Mouse (Mus musculus): ENCODE results near the gene C1qtnf12. TPM values are rescaled to one million over a fixed set of nuclear protein-coding genes. Genes with fewer than 3 reads are reported as not detected.

The C1qtnf12 gene
- polyA plus RNA-seq, 1 experiment from 2014 or later: 16.6 TPM

DNA sequence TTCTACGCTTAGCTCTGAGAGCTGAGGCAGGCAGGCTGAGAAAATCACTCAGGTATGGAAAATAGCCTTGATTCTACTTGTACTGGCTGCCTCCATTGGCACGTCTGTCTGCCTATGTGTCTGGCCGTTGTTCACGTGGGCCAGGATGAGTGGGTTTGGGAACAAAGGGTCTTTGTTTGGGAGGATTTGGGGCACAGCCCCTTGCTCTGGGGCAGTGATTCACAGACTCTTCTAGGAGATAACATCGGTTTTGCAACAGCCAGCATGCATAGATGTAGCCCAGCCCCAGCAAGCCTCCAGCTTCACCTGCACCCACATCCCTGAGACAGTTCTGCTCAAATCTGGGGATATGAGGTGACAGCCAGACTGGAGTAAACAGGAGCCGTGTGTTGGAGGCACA is 10.5 kb downstream of the C1qtnf12 start:
- 67% methylated on average over 6 of the region's 6 CpGs for WGBS
- Histone ChIP-seq H3K27me3 (no peaks in the 10 kb centered on the region), H3K4me1 (replicated peaks) (no peaks in the 10 kb centered on the region), H3K9me3 (no peaks in the 10 kb centered on the region), H3K4me3 (no peak overlapping the region), H3K27ac (replicated peaks) (no peak overlapping the region), H3K9ac (no peak overlapping the region), H3K4me2 (no peak overlapping the region), H3K36me3 (no peaks in the 10 kb centered on the region)
- ATAC-seq (ENCODE audit: low FRiP score, low read depth): no peak

DNA sequence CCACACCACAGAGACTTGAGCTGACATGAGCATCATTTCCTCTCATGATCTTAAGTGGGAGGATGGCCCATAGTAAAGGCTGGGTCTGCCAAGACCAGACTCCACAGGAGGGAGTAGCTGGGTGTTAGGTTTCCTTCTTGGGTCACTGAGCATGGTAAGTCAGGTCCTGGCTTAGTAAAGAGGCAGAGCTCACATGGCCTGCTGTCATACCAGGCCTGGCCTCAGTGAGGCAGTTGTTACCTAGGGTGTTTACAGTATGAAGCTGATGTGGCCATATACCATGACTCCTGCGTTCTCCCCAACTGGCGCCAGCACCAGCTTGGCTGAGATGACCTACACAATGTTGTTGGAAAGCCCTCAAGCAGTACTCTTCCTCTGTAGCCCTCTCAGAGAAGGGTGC is 11.1 kb downstream of the C1qtnf12 start:
- Histone ChIP-seq H3K27me3 (no peaks in the 10 kb centered on the region), H3K4me3 (no peak overlapping the region), H3K9ac (no peak overlapping the region), H3K36me3 (no peaks in the 10 kb centered on the region), H3K4me1 (replicated peaks) (no peaks in the 10 kb centered on the region), H3K27ac (replicated peaks) (no peak overlapping the region), H3K9me3 (no peaks in the 10 kb centered on the region), H3K4me2 (no peak overlapping the region)
- no peak for ATAC-seq (ENCODE audit: low FRiP score, low read depth)
- 84% methylated on average over 2 of the region's 2 CpGs for WGBS

DNA sequence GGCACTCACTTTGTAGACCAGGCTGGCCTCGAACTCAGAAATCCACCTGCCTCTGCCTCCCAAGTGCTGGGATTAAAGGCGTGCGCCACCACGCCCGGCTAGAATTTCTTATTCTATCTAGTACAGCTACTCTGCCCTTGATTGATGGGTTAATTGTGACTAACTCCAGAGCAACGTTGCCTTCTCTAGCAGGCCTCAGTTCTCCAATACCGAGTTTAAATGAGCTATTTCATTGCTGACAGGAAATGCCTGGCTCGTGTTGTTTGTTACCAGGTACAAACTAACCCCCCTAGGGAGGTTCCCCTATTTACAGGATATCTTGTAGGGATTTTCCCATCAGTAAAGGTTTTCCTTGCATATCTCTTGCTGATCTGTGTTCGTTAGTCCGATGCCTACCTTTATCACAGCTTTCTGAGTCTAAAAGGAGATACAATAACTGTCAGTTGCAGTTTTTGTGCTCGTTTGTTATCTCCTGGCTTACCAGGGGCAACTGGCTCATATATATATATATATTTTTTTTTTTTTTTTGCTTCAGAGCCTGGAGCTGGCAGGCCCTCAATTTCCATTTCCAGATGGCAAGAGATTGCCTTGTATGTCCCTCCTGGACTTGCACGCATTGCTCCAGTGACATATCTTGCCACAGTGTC is 19.4 kb downstream of the C1qtnf12 start:
- H3K4me3 ChIP-seq: no peak overlapping the region
- WGBS: 84% methylated on average over 12 of the region's 12 CpGs
- H3K27me3 ChIP-seq: no peaks in the 10 kb centered on the region
- H3K4me1 ChIP-seq (replicated peaks): no peaks in the 10 kb centered on the region
- no peak overlapping the region for H3K4me2 ChIP-seq
- no peaks in the 10 kb centered on the region for H3K9me3 ChIP-seq
- no peak for ATAC-seq (ENCODE audit: low FRiP score, low read depth)
- H3K9ac ChIP-seq: no peak overlapping the region
- H3K36me3 ChIP-seq: no peaks in the 10 kb centered on the region
- no peak overlapping the region for H3K27ac ChIP-seq (replicated peaks)

DNA sequence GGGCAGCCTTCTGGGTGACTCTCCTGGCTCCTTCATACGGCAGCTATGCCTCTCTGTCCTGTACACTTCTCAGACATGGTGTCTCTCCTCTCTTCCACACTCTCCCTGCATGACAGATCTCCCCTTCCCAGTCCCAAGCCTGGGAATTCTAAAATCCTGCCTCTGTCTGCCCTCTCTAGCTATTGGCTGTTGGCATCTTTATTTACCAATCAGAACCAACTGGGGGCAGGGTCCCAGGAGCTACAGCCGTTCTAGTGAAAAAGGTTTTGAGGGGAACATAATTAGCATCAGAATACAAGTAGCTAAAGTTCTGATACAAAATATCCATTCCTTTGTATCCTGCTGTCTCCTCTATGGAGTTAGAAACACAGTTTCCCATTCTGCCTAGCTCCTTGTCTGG is 21.7 kb downstream of the C1qtnf12 start:
- no peak for ATAC-seq (ENCODE audit: low FRiP score, low read depth)
- WGBS: 9% methylated on average over 2 of the region's 2 CpGs

GRCm38 (mm10) chr4:155991211-155991907 is 29.2 kb downstream of the C1qtnf12 start:
- Histone ChIP-seq H3K4me3 (peak overlapping the region; percentile 80), H3K9ac (peak overlapping the region; percentile 79), H3K9me3 (no peaks in the 10 kb centered on the region), H3K4me2 (peak overlapping the region; percentile 98), H3K27ac (replicated peaks) (peak overlapping the region; percentile 96), H3K4me1 (replicated peaks) (peaks cover 40% of the 10 kb centered on the region), H3K27me3 (no peaks in the 10 kb centered on the region), H3K36me3 (no peaks in the 10 kb centered on the region)
- ATAC-seq (ENCODE audit: low FRiP score, low read depth): peak; percentile 13; the same call in 1 of the 2 replicates
- WGBS: 87% methylated on average over 22 of the region's 22 CpGs

More for the DNA sequence above, 21.7 kb downstream of the C1qtnf12 start:
- Histone ChIP-seq H3K27me3 (no peaks in the 10 kb centered on the region), H3K4me1 (replicated peaks) (no peaks in the 10 kb centered on the region), H3K4me2 (no peak overlapping the region), H3K36me3 (no peaks in the 10 kb centered on the region), H3K9me3 (no peaks in the 10 kb centered on the region), H3K4me3 (no peak overlapping the region), H3K27ac (replicated peaks) (no peak overlapping the region), H3K9ac (no peak overlapping the region)

- H3K9ac ChIP-seq: peak overlapping the region; percentile 79
- 23% methylated on average over 37 of the region's 37 CpGs for WGBS
- ATAC-seq (ENCODE audit: low FRiP score, low read depth): peak; percentile 33
These were observed 29.8 kb downstream of the C1qtnf12 start for GRCm38 (mm10) chr4:155991908-155992230.

DNA sequence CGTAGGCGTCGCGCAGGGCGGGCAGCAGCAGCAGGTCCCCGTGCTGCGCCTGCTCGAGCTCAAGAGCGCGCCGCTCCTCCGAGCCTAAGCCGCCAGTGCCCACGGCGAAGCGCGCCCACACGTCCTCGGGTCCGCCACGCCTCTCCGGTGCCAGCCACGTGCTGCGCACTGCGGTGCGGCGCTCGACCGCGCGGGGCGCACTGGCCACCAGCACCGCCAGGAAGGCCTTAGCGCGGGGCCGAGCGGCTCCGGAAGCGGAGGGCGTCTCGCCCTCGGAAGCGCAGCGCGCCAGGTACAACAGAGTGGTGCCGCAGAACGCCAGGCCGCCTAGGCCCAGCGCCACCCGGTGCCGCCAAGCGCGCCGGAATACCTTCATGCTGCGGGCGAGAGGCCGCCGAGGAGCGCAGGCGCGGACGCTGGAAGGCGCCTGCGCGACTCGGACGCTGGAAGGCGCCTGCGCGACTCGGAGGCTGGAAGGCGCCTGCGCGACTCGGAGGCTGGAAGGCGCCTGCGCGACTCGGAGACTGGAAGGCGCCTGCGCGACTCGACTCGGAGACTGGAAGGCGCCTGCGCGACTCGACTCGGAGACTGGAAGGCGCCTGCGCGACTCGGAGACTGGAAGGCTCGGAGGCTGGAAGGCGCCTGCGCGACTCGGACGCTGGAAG is 30.3 kb downstream of the C1qtnf12 start, which contains the start of the genes B3galt6 and Sdf4:
Gene B3galt6, minus strand, starts transcription at position 409 of the 665 bp plus-strand sequence.
Gene Sdf4, plus strand, starts transcription at position 632 of the 665 bp plus-strand sequence.
- Histone ChIP-seq H3K4me2 (peak within 1 kb of the TSS; percentile 98), H3K4me1 (replicated peaks) (peaks cover 40% of the 10 kb centered on the region), H3K9me3 (no peaks in the 10 kb centered on the region), H3K9ac (peak within 1 kb of the TSS; percentile 79), H3K4me3 (peak within 1 kb of the TSS; percentile 80), H3K27me3 (no peaks in the 10 kb centered on the region), H3K27ac (replicated peaks) (peak within 1 kb of the TSS; percentile 96), H3K36me3 (0 out of 2 replicates have a peak, but pooled peaks cover 3% of the 10 kb centered on the region)
- under 1% methylated on average over 99 of the region's 99 CpGs for WGBS
- peak; percentile 85 for ATAC-seq (ENCODE audit: low FRiP score, low read depth)

More at GRCm38 (mm10) chr4:155991908-155992230, 29.8 kb downstream of the C1qtnf12 start:
- H3K36me3 ChIP-seq: no peaks in the 10 kb centered on the region
- peak overlapping the region; percentile 98 for H3K4me2 ChIP-seq
- no peaks in the 10 kb centered on the region for H3K9me3 ChIP-seq
- H3K4me3 ChIP-seq: peak overlapping the region; percentile 80
- H3K27me3 ChIP-seq: no peaks in the 10 kb centered on the region
- H3K27ac ChIP-seq (replicated peaks): peak overlapping the region; percentile 96
- H3K4me1 ChIP-seq (replicated peaks): peaks cover 40% of the 10 kb centered on the region

- H3K9ac ChIP-seq: peak overlapping the region; percentile 77
- H3K4me1 ChIP-seq (replicated peaks): peaks cover 40% of the 10 kb centered on the region
- peak overlapping the region; percentile 96 for H3K27ac ChIP-seq (replicated peaks)
- peaks cover 9% of the 10 kb centered on the region; the same call in 1 of the 2 replicates for H3K36me3 ChIP-seq
- WGBS: under 1% methylated on average over 69 of the region's 70 CpGs
- peak overlapping the region; percentile 80 for H3K4me3 ChIP-seq
- H3K4me2 ChIP-seq: peak overlapping the region; percentile 80
- ATAC-seq (ENCODE audit: low FRiP score, low read depth): peak; percentile 87
- H3K27me3 ChIP-seq: no peaks in the 10 kb centered on the region
- H3K9me3 ChIP-seq: no peaks in the 10 kb centered on the region
These were observed 30.9 kb downstream of the C1qtnf12 start for GRCm38 (mm10) chr4:155992906-155993547.

GRCm38 (mm10) chr4:155993606-155994005 is 31.5 kb downstream of the C1qtnf12 start:
- H3K4me1 ChIP-seq (replicated peaks): peaks cover 40% of the 10 kb centered on the region
- peak overlapping the region; percentile 96 for H3K27ac ChIP-seq (replicated peaks)
- no peaks in the 10 kb centered on the region for H3K9me3 ChIP-seq
- ATAC-seq (ENCODE audit: low FRiP score, low read depth): no peak
- H3K4me3 ChIP-seq: peak overlapping the region; percentile 80
- peak overlapping the region; percentile 77 for H3K9ac ChIP-seq
- 6% methylated on average over 15 of the region's 15 CpGs for WGBS
- H3K36me3 ChIP-seq: peaks cover 10% of the 10 kb centered on the region
- H3K4me2 ChIP-seq: peak overlapping the region; percentile 80
- no peaks in the 10 kb centered on the region for H3K27me3 ChIP-seq

GRCm38 (mm10) chr4:156004109-156004508 is 42.0 kb downstream of the C1qtnf12 start:
- H3K36me3 ChIP-seq: peaks cover 82% of the 10 kb centered on the region
- H3K4me3 ChIP-seq: no peak overlapping the region
- no peak overlapping the region for H3K27ac ChIP-seq (replicated peaks)
- 96% methylated on average over 3 of the region's 3 CpGs for WGBS
- H3K9ac ChIP-seq: no peak overlapping the region
- H3K4me2 ChIP-seq: no peak overlapping the region
- no peaks in the 10 kb centered on the region for H3K4me1 ChIP-seq (replicated peaks)
- H3K9me3 ChIP-seq: no peaks in the 10 kb centered on the region
- ATAC-seq (ENCODE audit: low FRiP score, low read depth): no peak
- no peaks in the 10 kb centered on the region for H3K27me3 ChIP-seq

DNA sequence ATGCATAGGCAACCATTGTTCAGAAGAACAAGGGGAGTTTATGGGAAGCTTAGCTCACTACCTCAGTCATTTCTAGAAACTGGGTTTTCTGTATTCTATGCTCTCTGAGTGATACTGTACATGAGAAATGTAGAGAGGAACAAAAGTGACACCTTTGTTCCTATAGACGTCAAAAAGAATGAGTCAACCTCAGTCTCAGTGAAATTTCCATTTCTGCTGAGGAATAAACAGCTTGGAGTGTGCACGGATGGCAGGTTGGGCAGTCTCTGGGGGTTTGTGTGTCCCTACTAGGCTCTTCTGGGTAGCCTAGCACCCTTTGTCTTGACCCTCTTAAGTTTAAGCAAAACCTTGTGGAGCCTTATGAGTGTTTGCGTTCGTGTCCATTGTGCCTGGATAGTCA is 46.3 kb downstream of the C1qtnf12 start:
- Histone ChIP-seq H3K4me3 (no peak overlapping the region), H3K36me3 (peaks cover 64% of the 10 kb centered on the region), H3K4me2 (no peak overlapping the region), H3K4me1 (replicated peaks) (no peaks in the 10 kb centered on the region), H3K9me3 (no peaks in the 10 kb centered on the region), H3K9ac (no peak overlapping the region), H3K27me3 (no peaks in the 10 kb centered on the region), H3K27ac (replicated peaks) (no peak overlapping the region)
- 96% methylated on average over 4 of the region's 4 CpGs for WGBS
- no peak for ATAC-seq (ENCODE audit: low FRiP score, low read depth)
